In the genomic region with DNA sequence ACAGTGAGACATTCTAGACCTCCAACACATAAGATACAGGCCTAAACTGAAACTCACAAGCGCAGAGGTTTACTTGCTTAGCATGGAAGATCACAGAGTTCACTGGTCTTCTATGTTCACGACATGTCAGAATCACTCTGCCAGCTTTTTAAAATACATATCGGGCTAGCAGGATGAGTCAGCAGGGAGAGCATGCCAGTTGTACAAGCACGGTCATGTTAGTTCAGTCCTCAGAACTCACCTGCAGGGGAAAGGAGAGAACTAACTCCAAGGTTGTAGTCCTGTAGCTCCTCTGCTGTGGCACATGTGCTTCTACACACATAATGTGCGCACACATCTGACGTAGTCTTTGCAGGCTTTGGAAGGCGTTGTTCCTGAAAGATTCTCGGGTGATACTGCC, we compare ENCODE assay signal across 26 mouse cellular contexts. TPM values are rescaled to one million over a fixed set of nuclear protein-coding genes. Genes with fewer than 3 reads are reported as not detected.
"Had no signal": no experiment of that assay in that cellular context is flagged by ENCODE, and none has a peak within 500 bp of the region (broad histone marks: within the 10 kb centered on the region; RNA-seq: fewer than 3 reads in every experiment).

No protein-coding gene starts in this region.

- ATAC-seq: liver, postnatal 0 days; lung, postnatal 0 days; midbrain, embryonic 16.5 days had no signal

- H3K4me2 ChIP-seq: lung, embryonic 15.5 days; midbrain, embryonic 12.5 days; neural tube, embryonic 13.5 days; neural tube, embryonic 15.5 days had no signal

- H3K4me1 ChIP-seq: lung, embryonic 15.5 days; midbrain, embryonic 10.5 days; midbrain, embryonic 12.5 days; neural tube, embryonic 13.5 days; neural tube, embryonic 15.5 days had no signal

- H3K4me3 ChIP-seq: lung, embryonic 15.5 days; midbrain, embryonic 10.5 days; midbrain, embryonic 12.5 days; myocyte; neural tube, embryonic 13.5 days; neural tube, embryonic 15.5 days had no signal

- H3K27me3 ChIP-seq: lung, embryonic 15.5 days; midbrain, embryonic 12.5 days; neural tube, embryonic 13.5 days; neural tube, embryonic 15.5 days had no signal

- H3K9me3 ChIP-seq: lung, embryonic 15.5 days; midbrain, embryonic 10.5 days; midbrain, embryonic 12.5 days; neural tube, embryonic 13.5 days; neural tube, embryonic 15.5 days had no signal

- DNase-seq: liver, postnatal 0 days; lung, adult 2 months; lung, postnatal 14 days; lung, postnatal 36 days; midbrain, embryonic 14.5 days; retina, postnatal 1 day; right cerebral cortex, adult 18-20 months; right cerebral cortex, postnatal 25 days; right cerebral cortex, postnatal 4 days; spleen, adult 18-20 months; thymus, adult 18-20 months; thymus, postnatal 14 days; thymus, postnatal 36 days had no signal

- H3K36me3 ChIP-seq: lung, embryonic 15.5 days; midbrain, embryonic 10.5 days; midbrain, embryonic 12.5 days; neural tube, embryonic 15.5 days had no signal

- H3K9ac ChIP-seq: liver, postnatal 0 days; lung, embryonic 15.5 days; midbrain, embryonic 12.5 days; neural tube, embryonic 13.5 days; neural tube, embryonic 15.5 days had no signal

- H3K27ac ChIP-seq: lung, embryonic 15.5 days; macrophage; midbrain, embryonic 10.5 days; midbrain, embryonic 12.5 days; neural tube, embryonic 13.5 days; neural tube, embryonic 15.5 days had no signal

RNA-seq across cellular contexts. Expression of a gene that starts 10.2 kb away (rescaled TPM):
- polyA plus RNA-seq: liver, postnatal 0 days; lung, embryonic 15.5 days; lung, postnatal 0 days; midbrain, embryonic 10.5 days; midbrain, embryonic 12.5 days; midbrain, embryonic 14.5 days; midbrain, embryonic 16.5 days; neural tube, embryonic 11.5 days; neural tube, embryonic 13.5 days; neural tube, embryonic 15.5 days; stomach, embryonic 14.5 days; stomach, embryonic 16.5 days; thymus, postnatal 0 days had no signal
